Mouse (Mus musculus) heart, embryonic 13.5 days (tissue): Measurements from ENCODE around the gene Borcs6. TPM values are rescaled to one million over a fixed set of nuclear protein-coding genes. Genes with fewer than 3 reads are reported as not detected.

Experiments
- ATAC-seq: fragments of 200-750 bp; cut with Nextera tagmentation; 2 replicates; pipeline ENCODE4 v1.8.0; 2017; ENCODE audit warnings: moderate TSS enrichment; ENCODE audit not compliant: insufficient number of reproducible peaks, low FRiP score, low TSS enrichment; ENCODE audit errors: extremely low read depth
- H3K27ac ChIP-seq: fragments of 300-500 bp; sonication (generic); replicated peaks from 2 replicates; pipeline ENCODE4 v1.5.1; 2015; ENCODE audit warnings: moderate library complexity, mild to moderate bottlenecking, inconsistent platforms
- H3K27me3 ChIP-seq: fragments of 300-500 bp; sonication (generic); replicated peaks from 2 replicates; pipeline ENCODE4 v1.6.1; 2015; ENCODE audit warnings: mild to moderate bottlenecking, inconsistent platforms
- H3K36me3 ChIP-seq: fragments of 300-500 bp; sonication (generic); 2 replicates; pipeline ENCODE4 v1.6.1; 2015; ENCODE audit warnings: mild to moderate bottlenecking, inconsistent platforms
- H3K4me1 ChIP-seq: fragments of 300-500 bp; sonication (generic); 2 replicates; pipeline ENCODE4 v1.6.1; 2015; ENCODE audit warnings: inconsistent platforms
- H3K4me2 ChIP-seq: fragments of 300-500 bp; sonication (generic); 2 replicates; pipeline ENCODE4 v1.6.1; 2015; ENCODE audit warnings: inconsistent platforms, mild to moderate bottlenecking, moderate library complexity
- H3K4me3 ChIP-seq: fragments of 300-500 bp; sonication (generic); 2 replicates; pipeline ENCODE4 v1.5.1; 2015; ENCODE audit warnings: moderate library complexity, mild to moderate bottlenecking, inconsistent platforms
- H3K9ac ChIP-seq: fragments of 300-500 bp; sonication (generic); 2 replicates; pipeline ENCODE4 v1.6.1; 2015; ENCODE audit warnings: inconsistent platforms, mild to moderate bottlenecking, moderate library complexity
- H3K9me3 ChIP-seq: fragments of 300-500 bp; sonication (generic); 2 replicates; pipeline ENCODE4 v1.6.1; 2016; ENCODE audit warnings: inconsistent platforms
- WGBS: fragments of 180-500 bp; shearing (Covaris S2); methylation state at CpG from one replicate; pipeline ENCODE4 v1.1.7; 2015; ENCODE audit warnings: mixed read lengths; 5-methylcytosine and 5-hydroxymethylcytosine counted together
- polyA plus RNA-seq: library from polyadenylated mRNA; unstranded; fragments of >200 nt; fragmentation: Nextera tagmentation; extraction: Ambion mirVana; gene quantifications from 2 replicates; pipeline ENCODE4 v1.2.1, GENCODE M21; 2015

Borcs6 gene
- polyA plus RNA-seq, 1 experiment from 2014 or later: 9.7 TPM

DNA sequence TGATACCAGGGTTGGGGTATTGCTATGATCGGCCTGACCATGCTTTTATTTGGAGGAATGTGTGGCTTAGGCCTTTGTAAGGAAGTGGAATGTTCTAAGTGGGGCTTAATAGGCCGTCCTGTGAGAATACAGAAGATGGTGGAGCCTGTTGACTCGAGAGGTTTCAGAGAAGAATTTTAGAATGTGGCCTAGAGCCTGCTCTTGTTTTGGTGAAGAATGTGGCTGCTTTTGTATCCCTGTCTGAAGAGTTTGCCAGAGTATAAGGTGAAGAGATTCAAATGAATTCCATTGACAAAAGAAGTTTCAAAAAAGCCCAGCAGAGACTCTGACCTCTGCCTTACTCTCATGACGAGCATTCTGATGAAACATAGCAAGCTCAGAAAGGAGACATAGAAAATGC lies 7.7 kb upstream of the Borcs6 start:
- H3K36me3 ChIP-seq: peaks cover 61% of the 10 kb centered on the region

DNA sequence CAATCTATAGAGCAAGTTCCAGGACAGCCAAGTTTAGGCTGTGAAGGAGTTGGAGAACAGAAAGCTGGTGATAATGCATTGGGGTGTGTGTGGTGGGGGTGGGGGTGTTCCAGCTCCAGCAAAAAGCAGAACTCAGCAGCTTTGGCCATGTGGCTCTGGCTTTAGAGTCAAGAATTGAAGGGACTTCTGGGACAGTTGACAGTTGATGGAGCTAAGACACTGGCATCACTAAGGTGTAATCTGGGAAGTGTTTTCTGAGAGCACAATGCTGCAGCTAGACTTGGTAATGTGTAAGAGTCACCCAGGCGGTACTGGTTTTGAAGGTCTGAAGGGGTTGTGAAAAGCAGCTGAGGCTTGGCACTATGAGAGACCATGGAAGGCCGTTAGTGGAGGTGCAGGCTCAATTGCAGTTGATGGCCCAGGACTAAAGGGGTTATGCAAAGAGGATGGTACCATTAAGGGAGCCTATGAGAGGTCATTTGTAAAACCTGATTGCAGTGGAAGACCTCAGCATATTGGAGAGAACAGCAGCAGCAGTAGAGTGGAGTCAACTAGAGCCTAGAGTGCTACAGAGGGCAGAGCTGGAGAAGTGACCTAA lies 6.6 kb upstream of the Borcs6 start:
- ATAC-seq: no peak
- no peak overlapping the region for H3K4me2 ChIP-seq
- no peak overlapping the region for H3K9ac ChIP-seq
- WGBS: 89% methylated on average over 2 of the region's 2 CpGs
- peaks cover 55% of the 10 kb centered on the region for H3K36me3 ChIP-seq
- H3K9me3 ChIP-seq: no peaks in the 10 kb centered on the region
- no peak overlapping the region for H3K27ac ChIP-seq
- no peak overlapping the region for H3K4me3 ChIP-seq
- H3K27me3 ChIP-seq: no peaks in the 10 kb centered on the region
- H3K4me1 ChIP-seq: peaks cover 16% of the 10 kb centered on the region

More for the DNA sequence above, 7.7 kb upstream of the Borcs6 start:
- H3K4me1 ChIP-seq: peaks cover 24% of the 10 kb centered on the region
- no peak overlapping the region for H3K4me2 ChIP-seq
- H3K27ac ChIP-seq: no peak overlapping the region
- H3K4me3 ChIP-seq: no peak overlapping the region
- no peaks in the 10 kb centered on the region for H3K9me3 ChIP-seq
- ATAC-seq: no peak
- H3K27me3 ChIP-seq: no peaks in the 10 kb centered on the region
- 85% methylated on average over 4 of the region's 4 CpGs for WGBS
- H3K9ac ChIP-seq: no peak overlapping the region

DNA sequence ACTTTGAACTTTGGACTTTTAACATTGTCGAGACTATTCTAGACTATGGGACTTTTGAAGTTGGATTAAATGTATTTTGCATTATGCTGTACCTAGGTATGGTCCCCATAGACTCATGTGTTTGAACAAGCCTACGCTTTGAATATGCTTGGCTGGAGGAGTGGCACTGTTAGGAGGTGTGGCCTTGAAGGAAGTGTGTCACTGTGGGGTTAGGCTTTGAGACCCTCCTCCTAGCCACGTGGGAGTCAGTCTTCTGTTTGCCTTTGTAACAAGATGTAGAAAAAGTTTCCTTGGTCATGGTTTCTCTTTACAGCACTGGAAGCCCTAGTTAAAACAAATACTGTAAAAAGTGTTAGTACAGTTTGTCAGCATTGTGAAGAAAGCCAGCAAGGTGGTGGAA lies 5.7 kb upstream of the Borcs6 start:
- Histone ChIP-seq H3K27me3 (no peaks in the 10 kb centered on the region), H3K4me2 (no peak overlapping the region), H3K9me3 (no peaks in the 10 kb centered on the region), H3K36me3 (peaks cover 46% of the 10 kb centered on the region), H3K9ac (no peak overlapping the region), H3K4me1 (peaks cover 19% of the 10 kb centered on the region), H3K27ac (no peak overlapping the region), H3K4me3 (no peak overlapping the region)
- no peak for ATAC-seq
- WGBS: 73% methylated on average over 3 of the region's 3 CpGs

DNA sequence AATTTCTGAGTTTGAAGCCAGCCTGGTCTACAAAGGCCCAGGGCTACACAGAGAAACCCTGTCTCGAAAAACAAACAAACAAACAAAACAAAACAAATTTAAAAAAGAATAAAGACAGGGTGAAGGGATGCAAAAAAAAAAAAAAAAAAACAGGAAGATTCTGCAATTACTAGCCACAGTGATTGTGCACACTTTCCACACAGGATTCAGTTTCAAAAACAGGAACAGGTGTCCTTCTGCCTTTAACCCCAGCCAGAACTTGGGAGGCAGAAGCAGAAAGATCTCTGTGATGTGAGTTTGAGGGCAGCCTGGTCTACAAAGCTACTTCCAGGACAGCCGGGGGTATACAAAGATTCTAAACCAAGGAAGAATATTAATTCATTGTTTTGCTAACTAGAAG lies 1.3 kb upstream of the Borcs6 start:
- H3K9me3 ChIP-seq: no peaks in the 10 kb centered on the region
- no peak for ATAC-seq
- peak overlapping the region; percentile 90 for H3K9ac ChIP-seq
- H3K4me2 ChIP-seq: peak overlapping the region; percentile 92
- peaks cover 13% of the 10 kb centered on the region; the same call in 1 of the 2 replicates for H3K36me3 ChIP-seq
- H3K27me3 ChIP-seq: no peaks in the 10 kb centered on the region
- H3K4me1 ChIP-seq: peaks cover 26% of the 10 kb centered on the region
- 67% methylated on average over 2 of the region's 2 CpGs for WGBS
- peak overlapping the region; percentile 90 for H3K4me3 ChIP-seq
- peak overlapping the region; percentile 91 for H3K27ac ChIP-seq

DNA sequence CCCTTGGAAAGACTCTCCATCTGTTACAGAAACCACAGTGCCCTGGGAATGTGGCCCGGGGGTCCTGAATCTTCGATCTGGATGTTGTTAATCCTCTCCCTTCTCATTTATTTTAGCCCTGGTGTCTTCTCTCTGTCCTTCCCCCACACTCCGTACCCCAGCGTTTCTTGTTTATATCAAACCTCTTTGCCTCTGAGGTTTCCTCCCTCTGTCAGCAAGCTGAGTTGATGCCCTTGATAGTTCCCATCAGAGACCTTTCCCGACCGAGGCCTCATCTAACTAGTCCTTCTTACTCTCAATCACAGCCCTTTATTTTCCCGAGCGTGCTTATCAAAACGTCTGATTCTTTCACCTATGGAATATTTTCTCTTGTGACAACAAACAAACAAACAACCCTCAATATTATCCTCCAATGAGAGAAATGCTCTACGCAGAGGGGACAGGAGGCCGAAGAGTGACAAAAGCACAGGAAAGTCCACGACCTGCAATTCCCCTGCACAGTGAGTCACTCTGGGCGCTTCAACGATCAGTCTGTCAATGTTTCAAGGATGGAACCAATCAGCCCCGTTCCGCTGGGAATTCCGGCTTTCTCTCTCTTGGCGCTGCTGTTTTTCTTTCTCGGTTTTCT lies 674 bp upstream of the Borcs6 start:
- H3K9ac ChIP-seq: peak overlapping the region; percentile 90
- H3K4me1 ChIP-seq: peaks cover 26% of the 10 kb centered on the region
- no peaks in the 10 kb centered on the region for H3K27me3 ChIP-seq
- 1% methylated on average over 19 of the region's 19 CpGs for WGBS
- no peak for ATAC-seq
- no peaks in the 10 kb centered on the region for H3K9me3 ChIP-seq
- peak overlapping the region; percentile 91 for H3K27ac ChIP-seq
- H3K4me3 ChIP-seq: peak overlapping the region; percentile 90
- peak overlapping the region; percentile 92 for H3K4me2 ChIP-seq
- H3K36me3 ChIP-seq: peaks cover 8% of the 10 kb centered on the region; the same call in 1 of the 2 replicates

DNA sequence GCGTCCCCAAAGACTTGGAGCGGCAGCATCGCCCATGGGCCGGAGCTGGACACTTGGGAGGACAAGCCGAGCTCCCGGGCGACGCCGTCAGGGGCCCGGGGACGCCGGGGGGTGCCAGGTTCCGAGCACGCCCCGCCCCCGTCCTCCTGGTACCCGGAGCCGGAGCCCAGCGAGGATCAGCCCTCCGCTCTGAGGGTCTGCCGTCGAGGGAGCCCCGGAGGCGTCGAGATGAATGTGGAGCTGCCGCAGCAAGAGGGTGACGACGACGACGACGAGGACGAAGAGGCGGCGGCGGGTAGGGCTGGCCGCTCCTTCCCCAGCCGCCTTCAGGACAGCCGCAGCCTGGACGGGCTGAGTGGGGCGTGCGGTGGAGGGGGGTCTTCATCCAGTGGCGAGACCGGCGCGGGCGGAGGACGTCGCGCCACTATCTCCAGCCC lies 476 bp downstream of the Borcs6 start:
- H3K27ac ChIP-seq: peak overlapping the region; percentile 96
- peaks cover 35% of the 10 kb centered on the region for H3K4me1 ChIP-seq
- peak overlapping the region; percentile 90 for H3K4me3 ChIP-seq
- H3K36me3 ChIP-seq: no peaks in the 10 kb centered on the region
- peak overlapping the region; percentile 90 for H3K9ac ChIP-seq
- no peaks in the 10 kb centered on the region for H3K27me3 ChIP-seq
- no peaks in the 10 kb centered on the region for H3K9me3 ChIP-seq
- WGBS: 0% methylated on average over 49 of the region's 49 CpGs
- peak; percentile 11; the same call in 1 of the 2 replicates for ATAC-seq
- H3K4me2 ChIP-seq: peak overlapping the region; percentile 92

DNA sequence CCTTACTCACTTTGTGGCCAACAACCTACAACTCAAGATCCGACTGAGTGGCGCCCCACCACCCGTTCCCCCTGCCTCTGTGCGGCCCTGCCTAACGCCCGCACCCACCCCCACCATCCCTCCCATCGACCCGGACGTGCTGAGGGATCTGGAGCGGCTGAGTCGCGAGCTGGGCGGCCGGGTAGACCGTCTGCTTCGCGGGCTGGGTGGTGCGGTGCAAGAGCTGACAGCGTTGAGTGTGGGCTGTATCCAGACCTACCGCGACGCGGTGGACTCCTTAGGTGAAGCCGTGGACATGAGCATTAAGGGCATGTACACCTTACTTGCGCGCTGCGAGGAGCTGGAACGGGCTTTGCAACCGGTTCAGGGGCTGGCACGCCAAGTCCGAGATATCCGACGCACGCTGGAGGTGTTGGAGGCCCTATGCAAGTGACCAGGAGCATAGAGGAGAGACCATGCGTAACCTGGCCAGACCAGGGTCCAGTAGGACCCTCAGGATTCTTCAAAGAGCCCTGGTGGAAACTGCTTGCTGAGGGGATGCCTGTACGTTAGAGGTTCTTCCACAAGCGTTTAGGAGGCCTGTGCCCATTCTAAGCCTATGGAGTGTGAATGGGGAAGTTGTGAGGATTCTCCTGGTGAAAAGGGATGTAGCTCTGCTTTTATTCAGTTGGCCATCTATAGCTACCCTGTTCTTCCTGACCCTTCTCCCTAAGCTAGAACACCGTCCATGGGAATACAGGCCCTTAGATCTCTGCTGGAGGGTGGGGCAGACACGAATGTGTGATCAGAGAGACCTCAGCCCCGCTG lies 1.1 kb downstream of the Borcs6 start:
- ATAC-seq: no peak; the same call in 1 of the 2 replicates
- H3K4me3 ChIP-seq: peak overlapping the region; percentile 90

DNA sequence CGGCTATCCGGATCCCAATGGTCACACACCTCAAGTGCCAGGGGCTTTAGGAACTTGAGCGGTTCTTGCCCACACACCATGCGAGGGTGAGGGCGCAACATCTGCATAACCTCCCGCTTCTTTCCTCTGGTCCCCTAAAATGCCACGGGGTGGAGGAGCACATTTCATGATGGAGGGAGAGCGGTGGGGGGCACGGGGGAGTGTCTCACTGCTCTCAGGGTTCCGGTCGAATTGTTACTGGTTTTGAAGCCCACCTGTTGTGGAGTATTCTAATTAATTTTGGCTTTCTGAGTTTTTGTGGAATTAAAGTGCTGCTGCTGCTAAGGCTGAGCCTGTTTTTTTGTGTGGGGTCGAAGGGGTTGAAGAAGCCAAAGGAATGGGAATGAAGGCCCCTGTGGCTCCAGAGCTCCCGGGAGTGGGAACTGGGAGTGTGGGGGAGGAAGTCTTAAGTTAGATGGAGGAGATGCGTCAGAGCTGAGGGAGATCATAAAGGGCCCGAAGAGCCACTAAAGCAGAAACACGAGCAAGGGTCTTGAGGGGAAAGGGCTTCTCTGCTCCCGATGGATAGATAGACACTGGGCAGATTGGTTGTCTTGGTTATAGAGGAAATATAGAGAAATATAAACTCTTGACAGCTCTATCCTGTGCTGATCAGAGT lies 1.9 kb downstream of the Borcs6 start:
- peak overlapping the region; percentile 96 for H3K27ac ChIP-seq
- WGBS: 11% methylated on average over 17 of the region's 17 CpGs
- peak overlapping the region; percentile 90 for H3K9ac ChIP-seq
- H3K27me3 ChIP-seq: no peaks in the 10 kb centered on the region
- no peaks in the 10 kb centered on the region for H3K9me3 ChIP-seq
- H3K4me1 ChIP-seq: peaks cover 41% of the 10 kb centered on the region
- no peak for ATAC-seq
- no peaks in the 10 kb centered on the region for H3K36me3 ChIP-seq
- peak overlapping the region; percentile 90 for H3K4me3 ChIP-seq
- H3K4me2 ChIP-seq: peak overlapping the region; percentile 92

More for the DNA sequence above, 1.1 kb downstream of the Borcs6 start:
- Histone ChIP-seq H3K36me3 (no peaks in the 10 kb centered on the region), H3K4me1 (peaks cover 35% of the 10 kb centered on the region), H3K27ac (peak overlapping the region; percentile 96), H3K9ac (peak overlapping the region; percentile 90), H3K9me3 (no peaks in the 10 kb centered on the region), H3K4me2 (peak overlapping the region; percentile 92), H3K27me3 (no peaks in the 10 kb centered on the region)
- 2% methylated on average over 40 of the region's 40 CpGs for WGBS

DNA sequence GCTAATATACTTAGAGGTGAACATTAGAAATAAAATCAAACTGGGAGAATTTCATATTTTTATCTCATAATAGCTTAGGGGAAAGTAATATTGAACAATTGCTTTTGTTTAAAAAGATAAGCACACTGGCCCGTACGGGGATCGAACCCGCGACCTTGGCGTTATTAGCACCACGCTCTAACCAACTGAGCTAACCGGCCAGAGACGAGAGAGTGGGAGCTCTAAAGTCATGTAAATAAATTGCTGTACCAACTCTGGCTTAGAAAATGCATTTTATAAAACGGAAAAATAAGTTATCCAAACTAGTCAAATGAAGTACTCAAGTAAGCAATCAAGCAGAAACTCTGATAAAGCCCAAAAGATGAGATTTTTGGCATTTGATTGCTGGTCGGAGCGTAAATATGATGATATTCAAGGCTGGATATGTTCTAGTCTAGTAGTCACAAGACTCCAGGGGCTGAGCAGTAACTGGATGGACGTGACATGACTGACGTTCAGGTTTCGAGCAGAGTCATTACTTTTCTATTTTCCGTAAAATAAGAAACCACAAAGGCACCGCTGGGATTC lies 2.8 kb downstream of the Borcs6 start:
- H3K9ac ChIP-seq: peak overlapping the region; percentile 71; the same call in 1 of the 2 replicates
- H3K36me3 ChIP-seq: no peaks in the 10 kb centered on the region
- H3K4me2 ChIP-seq: peak overlapping the region; percentile 92
- H3K9me3 ChIP-seq: no peaks in the 10 kb centered on the region
- H3K4me1 ChIP-seq: peaks cover 49% of the 10 kb centered on the region
- peak overlapping the region; percentile 90 for H3K4me3 ChIP-seq
- H3K27ac ChIP-seq: peak overlapping the region; percentile 87
- ATAC-seq: no peak
- H3K27me3 ChIP-seq: no peaks in the 10 kb centered on the region
- 1% methylated on average over 17 of the region's 17 CpGs for WGBS

DNA sequence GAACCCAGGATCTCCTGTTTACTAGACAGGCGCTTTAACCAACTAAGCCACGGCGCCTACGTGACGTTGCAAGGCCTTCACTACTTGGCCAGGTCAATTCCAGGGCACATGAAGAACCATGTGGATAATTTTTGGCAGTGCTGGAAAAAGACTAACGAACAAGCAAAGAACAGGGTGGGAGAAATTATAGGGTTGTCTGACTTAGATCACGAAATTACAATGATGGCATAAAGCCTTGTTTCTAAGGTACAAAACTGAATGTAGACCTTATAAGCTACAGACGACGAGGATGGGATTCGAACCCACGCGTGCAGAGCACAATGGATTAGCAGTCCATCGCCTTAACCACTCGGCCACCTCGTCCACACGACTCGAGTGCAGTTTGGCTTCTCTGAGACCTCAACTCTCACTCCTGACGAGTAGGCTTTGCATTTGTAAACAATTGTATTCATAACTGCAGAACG lies 3.3 kb downstream of the Borcs6 start:
- Histone ChIP-seq H3K27ac (peak overlapping the region; percentile 87), H3K4me1 (peaks cover 53% of the 10 kb centered on the region), H3K27me3 (no peaks in the 10 kb centered on the region), H3K36me3 (no peaks in the 10 kb centered on the region), H3K4me2 (peak overlapping the region; percentile 92), H3K9me3 (no peaks in the 10 kb centered on the region), H3K9ac (peak overlapping the region; percentile 83), H3K4me3 (peak overlapping the region; percentile 79)
- peak; percentile 27 for ATAC-seq
- WGBS: under 1% methylated on average over 19 of the region's 19 CpGs
